ENCODE assay signal across 9 mouse cellular contexts in genomic region chr4:132113411-132114095, GRCm38 (mm10). TPM values are rescaled to one million over a fixed set of nuclear protein-coding genes. Genes with fewer than 3 reads are reported as not detected.
A peak's percentile ranks its signal among the peaks of the same experiment; 100 is the strongest.
DNase-seq lines count a peak whose midpoint lies in the region; ATAC-seq and TF ChIP-seq lines count a peak whose summit lies in the region.
"Had no signal": no experiment of that assay in that cellular context is flagged by ENCODE, and none has a peak within 500 bp of the region (broad histone marks: within the 10 kb centered on the region; RNA-seq: fewer than 3 reads in every experiment).

No protein-coding gene starts in this region.

- TF ChIP-seq CTCF in cerebellum, adult 2 months (IDR thresholded peaks at IDR 0.05; ENCODE audit: borderline replicate concordance, insufficient read depth, low read depth, low read length) = no peak
- TF ChIP-seq CTCF in thymus, adult 2 months (IDR thresholded peaks at IDR 0.05; ENCODE audit: borderline replicate concordance, control insufficient read depth, extremely low read depth, insufficient read depth, low read length, poor library complexity) = no peak; the same call in 1 of the 2 replicates

- H3K4me3 ChIP-seq in cerebellum, adult 2 months (replicated peaks; ENCODE audit: insufficient read depth, low read depth, low read length) = peak overlapping the region; percentile 9
- H3K4me3 ChIP-seq in thymus, adult 2 months (ENCODE audit: control insufficient read depth, insufficient read depth, low read length) = no peak overlapping the region
- H3K4me3 ChIP-seq in intestine, embryonic 16.5 days (ENCODE audit: low read length) = peak overlapping the region; percentile 37
- H3K4me3 ChIP-seq in midbrain, embryonic 12.5 days = peak overlapping the region; percentile 30

- H3K4me1 ChIP-seq in cerebellum, adult 2 months (ENCODE audit: control insufficient read depth, insufficient read depth, low read length) = no peaks in the 10 kb centered on the region
- H3K4me1 ChIP-seq in thymus, adult 2 months (replicated peaks; ENCODE audit: control insufficient read depth, insufficient read depth, low read length) = no peaks in the 10 kb centered on the region; the same call in 1 of the 2 replicates
- no peaks in the 10 kb centered on the region for H3K4me1 ChIP-seq in intestine, embryonic 16.5 days (ENCODE audit: control insufficient read depth, insufficient read depth, low read length)
- H3K4me1 ChIP-seq in midbrain, embryonic 12.5 days = peaks cover 16% of the 10 kb centered on the region

- no peaks in the 10 kb centered on the region for H3K27me3 ChIP-seq in cerebellum, adult 2 months (ENCODE audit: control insufficient read depth, insufficient read depth, low read length)
- no peaks in the 10 kb centered on the region for H3K27me3 ChIP-seq in thymus, adult 2 months (ENCODE audit: control insufficient read depth, insufficient read depth, low read length)
- H3K27me3 ChIP-seq in intestine, embryonic 16.5 days (replicated peaks; ENCODE audit: control insufficient read depth, insufficient read depth, low read length) = no peaks in the 10 kb centered on the region
- peaks cover 40% of the 10 kb centered on the region for H3K27me3 ChIP-seq in midbrain, embryonic 12.5 days

- H3K9me3 ChIP-seq in intestine, embryonic 16.5 days (ENCODE audit: control insufficient read depth, low read length) = no peaks in the 10 kb centered on the region
- no peaks in the 10 kb centered on the region for H3K9me3 ChIP-seq in midbrain, embryonic 12.5 days

- DNase-seq in cerebellum, adult 2 months = peak; percentile 14 to 23
- DNase-seq in cerebellum, adult 11-12 months = no peak
- DNase-seq in thymus, postnatal 25 days = peak; percentile 1
- DNase-seq in thymus, adult 2 months = no peak
- no peak for DNase-seq in urinary bladder, adult 2 months (ENCODE audit: low spot score)

- peak overlapping the region; percentile 51 for H3K4me2 ChIP-seq in intestine, embryonic 16.5 days (ENCODE audit: low read depth, low read length)
- peak overlapping the region; percentile 49 for H3K4me2 ChIP-seq in midbrain, embryonic 12.5 days (replicated peaks)

- no peak for TF ChIP-seq POLR2A in cerebellum, adult 2 months (IDR thresholded peaks at IDR 0.05; ENCODE audit: borderline replicate concordance, insufficient read depth, low read length)
- no peak for TF ChIP-seq POLR2A in thymus, adult 2 months (IDR thresholded peaks at IDR 0.05; ENCODE audit: control insufficient read depth, extremely low read depth, insufficient read depth, low read length, poor library complexity)

- ATAC-seq in intestine, embryonic 16.5 days = no peak
- ATAC-seq in midbrain, embryonic 12.5 days (ENCODE audit: low FRiP score, low read depth) = no peak
- ATAC-seq in erythroid progenitor cell, adult 5-6 weeks (replicated peaks; ENCODE audit: low FRiP score, poor library complexity, severe bottlenecking) = no peak

- H3K27ac ChIP-seq in cerebellum, adult 2 months (ENCODE audit: insufficient read depth, low read length) = no peak overlapping the region
- H3K27ac ChIP-seq in thymus, adult 2 months (ENCODE audit: control insufficient read depth, insufficient read depth, low read length) = no peak overlapping the region
- H3K27ac ChIP-seq in intestine, embryonic 16.5 days (ENCODE audit: low read length) = no peak overlapping the region
- H3K27ac ChIP-seq in midbrain, embryonic 12.5 days (replicated peaks) = no peak overlapping the region

- no peaks in the 10 kb centered on the region for H3K36me3 ChIP-seq in thymus, adult 2 months (ENCODE audit: control insufficient read depth, insufficient read depth, low read length)
- H3K36me3 ChIP-seq in intestine, embryonic 16.5 days (ENCODE audit: control insufficient read depth, insufficient read depth, low read length) = no peaks in the 10 kb centered on the region
- no peaks in the 10 kb centered on the region for H3K36me3 ChIP-seq in midbrain, embryonic 12.5 days

- H3K9ac ChIP-seq in intestine, embryonic 16.5 days (ENCODE audit: low read depth, low read length) = peak overlapping the region; percentile 49
- no peak overlapping the region for H3K9ac ChIP-seq in midbrain, embryonic 12.5 days (replicated peaks)

- 33% methylated on average over 53 of the region's 53 CpGs for WGBS in cerebellum, adult 2 months
- WGBS in thymus, adult 2 months = 32% methylated on average over 53 of the region's 53 CpGs
- WGBS in intestine, embryonic 16.5 days = 49% methylated on average over 53 of the region's 53 CpGs
- 47% methylated on average over 53 of the region's 53 CpGs for WGBS in midbrain, embryonic 12.5 days

RNA-seq across cellular contexts. Expression of gene Oprd1, which starts 30.7 kb away (rescaled TPM):
- polyA plus RNA-seq in cerebellum, adult 2 months (2012; rRNA removed) = 2.4 and 3.0 TPM in 2 replicates
- 3.9 and 4.3 TPM in 2 replicates for polyA plus RNA-seq in thymus, adult 2 months (2012; rRNA removed)
- polyA plus RNA-seq in intestine, embryonic 16.5 days (2015; fragmentation: Nextera tagmentation; extraction: Ambion mirVana) = 0.22 and 0.26 TPM in 2 replicates
- polyA plus RNA-seq in midbrain, embryonic 12.5 days (2016; fragmentation: Nextera tagmentation; extraction: Ambion mirVana) = 0.10 TPM in 1 of 2 replicates, not detected in the other
- not detected in 2 replicates for total RNA-seq in erythroid progenitor cell, adult 5-6 weeks (2015; ENCODE audit: low replicate concordance)
- not detected in 2 replicates for total RNA-seq in erythroid progenitor cell, adult 5-6 weeks (2017; ENCODE audit: low replicate concordance)
- polyA plus RNA-seq in urinary bladder, adult 2 months (2012; rRNA removed) = 1.4 and 1.6 TPM in 2 replicates

RNA-seq across cellular contexts. Expression of gene Epb41, which starts 38.4 kb away (rescaled TPM):
- polyA plus RNA-seq in cerebellum, adult 2 months (2012; rRNA removed) = 174 and 192 TPM in 2 replicates
- polyA plus RNA-seq in thymus, adult 2 months (2012; rRNA removed) = 103 and 119 TPM in 2 replicates
- 41.5 and 46.8 TPM in 2 replicates for polyA plus RNA-seq in intestine, embryonic 16.5 days (2015; fragmentation: Nextera tagmentation; extraction: Ambion mirVana)
- 227 and 251 TPM in 2 replicates for polyA plus RNA-seq in midbrain, embryonic 12.5 days (2016; fragmentation: Nextera tagmentation; extraction: Ambion mirVana)
- 679 and 755 TPM in 2 replicates for total RNA-seq in erythroid progenitor cell, adult 5-6 weeks (2015; ENCODE audit: low replicate concordance)
- total RNA-seq in erythroid progenitor cell, adult 5-6 weeks (2017; ENCODE audit: low replicate concordance) = 876 and 895 TPM in 2 replicates
- 61.2 and 66.1 TPM in 2 replicates for polyA plus RNA-seq in urinary bladder, adult 2 months (2012; rRNA removed)

RNA-seq across cellular contexts. Expression of gene Gm10300, which starts 39.1 kb away (rescaled TPM):
- 0.15 and 0.24 TPM in 2 replicates for polyA plus RNA-seq in cerebellum, adult 2 months (2012; rRNA removed)
- polyA plus RNA-seq in thymus, adult 2 months (2012; rRNA removed) = 0.07 and 0.10 TPM in 2 replicates
- not detected in 2 replicates for polyA plus RNA-seq in intestine, embryonic 16.5 days (2015; fragmentation: Nextera tagmentation; extraction: Ambion mirVana)
- 0.15 TPM in 1 of 2 replicates, not detected in the other for polyA plus RNA-seq in midbrain, embryonic 12.5 days (2016; fragmentation: Nextera tagmentation; extraction: Ambion mirVana)
- total RNA-seq in erythroid progenitor cell, adult 5-6 weeks (2015; ENCODE audit: low replicate concordance) = not detected in 2 replicates
- 0.64 and 1.4 TPM in 2 replicates for total RNA-seq in erythroid progenitor cell, adult 5-6 weeks (2017; ENCODE audit: low replicate concordance)
- polyA plus RNA-seq in urinary bladder, adult 2 months (2012; rRNA removed) = 0.32 and 0.39 TPM in 2 replicates
- polyA plus RNA-seq: C2C12 had no signal

Comparison
In these comparisons a context has a peak if more than half of its experiments do, and no peak if none do; other contexts are left out.
1. DNase-seq: peak in cerebellum, adult 2 months (2 of 2) and thymus, postnatal 25 days (single experiment); none in cerebellum, adult 11-12 months (single experiment), thymus, adult 2 months (single experiment) and urinary bladder, adult 2 months (single experiment).